Mouse (Mus musculus): ENCODE results near the gene Ctrb1. TPM values are rescaled to one million over a fixed set of nuclear protein-coding genes. Genes with fewer than 3 reads are reported as not detected.

The Ctrb1 gene
- total and polyA plus RNA-seq, 3 experiments, result not detected

DNA sequence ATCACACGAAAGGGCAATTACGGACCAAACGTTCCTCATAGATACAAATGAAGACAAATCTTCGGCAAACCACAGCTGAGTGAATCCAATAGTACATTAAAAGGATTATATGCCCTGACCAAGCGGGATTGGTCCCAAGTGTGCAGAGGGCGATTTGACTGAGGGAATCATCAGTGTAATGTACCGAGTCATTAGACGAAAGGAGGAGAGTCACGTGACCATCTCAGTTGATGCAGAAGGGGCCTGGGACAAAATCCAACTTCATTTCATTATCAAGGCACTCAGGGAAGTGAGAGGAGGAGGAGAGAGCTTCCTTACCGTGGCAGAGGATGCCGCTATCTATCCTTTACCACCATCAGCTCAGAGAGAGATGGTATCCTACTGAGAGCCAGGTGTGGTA is 9.7 kb downstream of the Ctrb1 start:
- ATAC-seq (ENCODE audit: extremely low read depth, insufficient number of reproducible peaks, low FRiP score, poor library complexity, severe bottlenecking), result no peak
- H3K9me3 ChIP-seq (replicated peaks), result peaks cover 4% of the 10 kb centered on the region; the same call in 1 of the 2 replicates
- no peaks in the 10 kb centered on the region for H3K36me3 ChIP-seq (replicated peaks)
- DNase-seq (ENCODE audit: low spot score), result no peak
- no peak overlapping the region for H3K4me3 ChIP-seq (ENCODE audit: low read depth, low read length)
- peaks cover 17% of the 10 kb centered on the region for H3K27me3 ChIP-seq (ENCODE audit: insufficient read depth, low read length)
- TF ChIP-seq CTCF (IDR thresholded peaks at IDR 0.05; ENCODE audit: low read depth, low read length) (no peak), GATA1 (IDR thresholded peaks at IDR 0.05; ENCODE audit: borderline replicate concordance, low read length) (no peak), GATA2 (IDR thresholded peaks at IDR 0.05; ENCODE audit: borderline replicate concordance, low read depth, low read length) (no peak), TAL1 (conservative IDR thresholded peaks at IDR 0.05; ENCODE audit: low read depth, low read length) (no peak), POLR2AphosphoS5 (IDR thresholded peaks at IDR 0.05; ENCODE audit: insufficient replicate concordance, low read depth, low read length) (no peak)
- 0 out of 2 replicates have a peak, but pooled peaks cover 7% of the 10 kb centered on the region for H3K4me1 ChIP-seq (ENCODE audit: insufficient read depth, low read depth, low read length)

DNA sequence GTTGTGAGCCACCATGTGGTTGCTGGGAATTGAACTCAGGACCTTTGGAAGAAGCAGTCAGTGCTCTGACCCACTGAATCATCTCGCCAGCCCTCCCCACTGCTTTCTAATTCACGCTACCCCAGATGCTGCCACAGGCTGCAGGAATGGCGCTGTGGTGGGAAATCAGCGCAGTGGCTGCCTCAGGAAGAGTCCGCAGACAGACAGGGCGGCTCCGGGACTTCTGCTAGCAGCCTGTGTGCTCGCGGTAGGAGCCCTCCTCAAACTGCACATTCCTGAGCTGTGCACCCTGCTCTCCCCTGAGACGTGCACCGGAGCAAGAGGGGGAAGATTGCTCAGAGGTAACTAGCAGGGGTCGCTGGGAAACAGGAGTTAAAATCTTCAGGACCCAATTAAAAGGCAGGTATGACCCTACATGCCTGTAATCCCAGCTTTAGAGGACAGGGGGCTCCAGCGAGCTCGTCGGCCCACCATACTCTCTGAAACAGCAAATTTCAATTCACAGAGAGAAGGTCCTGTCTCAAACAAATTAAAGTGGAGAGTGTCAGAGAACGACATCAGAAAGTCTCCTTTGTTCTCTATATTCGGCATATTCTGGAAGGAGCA is 10.3 kb downstream of the Ctrb1 start:
- no peak for ATAC-seq (ENCODE audit: extremely low read depth, insufficient number of reproducible peaks, low FRiP score, poor library complexity, severe bottlenecking)
- Histone ChIP-seq H3K36me3 (replicated peaks) (no peaks in the 10 kb centered on the region), H3K9me3 (replicated peaks) (peaks cover 5% of the 10 kb centered on the region; the same call in 1 of the 2 replicates), H3K27me3 (ENCODE audit: insufficient read depth, low read length) (peaks cover 17% of the 10 kb centered on the region), H3K4me3 (ENCODE audit: low read depth, low read length) (no peak overlapping the region), H3K4me1 (ENCODE audit: insufficient read depth, low read depth, low read length) (0 out of 2 replicates have a peak, but pooled peaks cover 5% of the 10 kb centered on the region)
- TF ChIP-seq TAL1 (conservative IDR thresholded peaks at IDR 0.05; ENCODE audit: low read depth, low read length), result no peak
- no peak for TF ChIP-seq GATA2 (IDR thresholded peaks at IDR 0.05; ENCODE audit: borderline replicate concordance, low read depth, low read length)
- no peak for TF ChIP-seq POLR2AphosphoS5 (IDR thresholded peaks at IDR 0.05; ENCODE audit: insufficient replicate concordance, low read depth, low read length)
- TF ChIP-seq CTCF (IDR thresholded peaks at IDR 0.05; ENCODE audit: low read depth, low read length), result no peak
- TF ChIP-seq GATA1 (IDR thresholded peaks at IDR 0.05; ENCODE audit: borderline replicate concordance, low read length), result no peak
- no peak for DNase-seq (ENCODE audit: low spot score)

DNA sequence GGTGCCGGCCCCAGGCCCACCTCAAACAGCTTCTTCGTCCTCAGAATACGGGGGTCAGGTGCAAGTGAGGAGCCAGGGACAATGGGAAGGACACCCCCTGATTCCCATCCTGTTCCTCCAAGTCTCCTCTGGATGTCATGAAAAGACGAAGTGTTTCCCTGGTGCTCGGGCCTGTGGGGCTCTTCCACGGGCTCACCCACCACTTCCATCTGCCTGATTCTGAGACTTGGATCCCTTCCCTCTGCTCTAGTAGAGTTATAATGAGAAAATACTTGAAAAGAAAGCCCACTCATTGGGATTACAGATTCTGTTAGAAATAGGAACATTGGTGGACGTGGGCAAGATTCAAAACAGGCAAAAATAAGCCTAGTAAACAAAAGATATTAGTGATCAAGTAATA is 12.0 kb downstream of the Ctrb1 start:
- ATAC-seq (ENCODE audit: extremely low read depth, insufficient number of reproducible peaks, low FRiP score, poor library complexity, severe bottlenecking) (no peak), DNase-seq (ENCODE audit: low spot score) (no peak)
- peaks cover 17% of the 10 kb centered on the region for H3K27me3 ChIP-seq (ENCODE audit: insufficient read depth, low read length)
- TF ChIP-seq GATA1 (IDR thresholded peaks at IDR 0.05; ENCODE audit: borderline replicate concordance, low read length) (no peak), GATA2 (IDR thresholded peaks at IDR 0.05; ENCODE audit: borderline replicate concordance, low read depth, low read length) (no peak), TAL1 (conservative IDR thresholded peaks at IDR 0.05; ENCODE audit: low read depth, low read length) (no peak), POLR2AphosphoS5 (IDR thresholded peaks at IDR 0.05; ENCODE audit: insufficient replicate concordance, low read depth, low read length) (no peak), CTCF (IDR thresholded peaks at IDR 0.05; ENCODE audit: low read depth, low read length) (no peak)
- peaks cover 5% of the 10 kb centered on the region; the same call in 1 of the 2 replicates for H3K9me3 ChIP-seq (replicated peaks)
- H3K4me1 ChIP-seq (ENCODE audit: insufficient read depth, low read depth, low read length), result 0 out of 2 replicates have a peak, but pooled peaks cover 5% of the 10 kb centered on the region
- H3K4me3 ChIP-seq (ENCODE audit: low read depth, low read length), result no peak overlapping the region
- H3K36me3 ChIP-seq (replicated peaks), result no peaks in the 10 kb centered on the region

DNA sequence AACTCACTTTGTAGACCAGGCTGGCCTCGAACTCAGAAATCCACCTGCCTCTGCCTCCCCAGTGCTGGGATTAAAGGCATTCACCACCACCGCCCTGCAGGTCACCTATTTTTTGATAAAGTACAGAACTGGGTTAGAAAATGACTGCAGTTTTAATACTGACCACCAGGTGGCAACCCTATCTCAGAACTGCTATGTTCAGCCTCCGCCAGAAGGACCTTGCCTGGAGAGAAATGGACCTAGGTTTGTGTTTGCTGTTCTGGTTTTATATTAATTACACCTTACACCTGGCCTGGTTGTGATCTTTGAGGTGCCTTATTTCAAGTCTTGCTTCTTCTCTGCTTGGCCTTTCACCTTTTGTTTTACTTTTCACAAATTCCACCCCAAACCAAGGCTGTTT is 12.7 kb downstream of the Ctrb1 start:
- Histone ChIP-seq H3K27me3 (ENCODE audit: insufficient read depth, low read length) (peaks cover 15% of the 10 kb centered on the region), H3K4me1 (ENCODE audit: insufficient read depth, low read depth, low read length) (0 out of 2 replicates have a peak, but pooled peaks cover 5% of the 10 kb centered on the region), H3K36me3 (replicated peaks) (peaks cover 2% of the 10 kb centered on the region), H3K4me3 (ENCODE audit: low read depth, low read length) (no peak overlapping the region), H3K9me3 (replicated peaks) (peaks cover 5% of the 10 kb centered on the region; the same call in 1 of the 2 replicates)
- TF ChIP-seq POLR2AphosphoS5 (IDR thresholded peaks at IDR 0.05; ENCODE audit: insufficient replicate concordance, low read depth, low read length) (no peak), CTCF (IDR thresholded peaks at IDR 0.05; ENCODE audit: low read depth, low read length) (peak; percentile 46)
- DNase-seq (ENCODE audit: low spot score) (peak; percentile 23), ATAC-seq (ENCODE audit: extremely low read depth, insufficient number of reproducible peaks, low FRiP score, poor library complexity, severe bottlenecking) (peak; percentile 63)

DNA sequence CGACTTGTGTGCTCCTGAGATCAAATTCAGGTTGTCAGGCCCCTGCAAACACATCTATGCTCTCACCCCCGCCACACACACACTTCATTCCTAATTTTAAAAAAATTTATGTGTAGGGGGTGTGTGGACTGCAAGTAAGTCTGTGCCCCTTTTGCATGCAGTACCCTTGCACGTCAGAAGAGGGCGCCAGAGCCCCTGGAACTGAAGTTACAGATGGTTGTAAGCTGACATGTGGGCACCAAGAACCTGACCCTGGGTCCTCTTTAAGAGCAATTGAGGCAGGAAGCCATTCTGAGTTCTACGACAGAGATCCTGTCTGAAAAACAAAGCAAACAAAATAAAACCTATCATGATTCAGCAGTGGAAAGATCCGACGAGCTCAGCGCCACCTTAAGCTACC is 14.6 kb downstream of the Ctrb1 start:
- no peak for ATAC-seq (ENCODE audit: extremely low read depth, insufficient number of reproducible peaks, low FRiP score, poor library complexity, severe bottlenecking)
- no peak overlapping the region for H3K4me3 ChIP-seq (ENCODE audit: low read depth, low read length)
- TF ChIP-seq GATA1 (IDR thresholded peaks at IDR 0.05; ENCODE audit: borderline replicate concordance, low read length) (no peak), CTCF (IDR thresholded peaks at IDR 0.05; ENCODE audit: low read depth, low read length) (peak; percentile 60)
- no peak for DNase-seq (ENCODE audit: low spot score)
- H3K27me3 ChIP-seq (ENCODE audit: insufficient read depth, low read length), result peaks cover 11% of the 10 kb centered on the region
- H3K9me3 ChIP-seq (replicated peaks), result peaks cover 5% of the 10 kb centered on the region; the same call in 1 of the 2 replicates
- H3K36me3 ChIP-seq (replicated peaks), result peaks cover 11% of the 10 kb centered on the region
- peaks cover 7% of the 10 kb centered on the region; the same call in 1 of the 2 replicates for H3K4me1 ChIP-seq (ENCODE audit: insufficient read depth, low read depth, low read length)

DNA sequence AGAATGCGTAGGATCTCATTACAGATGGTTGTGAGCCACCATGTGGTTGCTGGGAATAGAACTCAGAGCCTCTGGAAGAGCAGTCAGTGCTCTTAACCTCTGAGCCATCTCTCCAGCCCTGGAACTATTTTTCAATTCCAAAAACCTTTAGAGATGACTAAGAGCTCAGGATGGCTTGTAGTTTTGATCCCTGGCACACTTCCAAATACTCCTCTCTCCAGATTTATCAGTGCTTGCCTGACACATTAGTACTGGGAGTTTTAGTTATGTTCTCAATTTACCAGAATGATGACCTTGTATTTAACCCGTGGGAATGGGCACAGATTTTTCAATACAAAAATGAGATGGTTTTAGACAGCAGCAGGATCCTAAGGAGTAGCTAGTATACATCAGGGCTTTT is 24.1 kb downstream of the Ctrb1 start:
- no peaks in the 10 kb centered on the region for H3K27me3 ChIP-seq (ENCODE audit: insufficient read depth, low read length)
- no peak for TF ChIP-seq POLR2AphosphoS5 (IDR thresholded peaks at IDR 0.05; ENCODE audit: insufficient replicate concordance, low read depth, low read length)
- no peak for TF ChIP-seq GATA1 (IDR thresholded peaks at IDR 0.05; ENCODE audit: borderline replicate concordance, low read length)
- no peak for TF ChIP-seq GATA2 (IDR thresholded peaks at IDR 0.05; ENCODE audit: borderline replicate concordance, low read depth, low read length)
- no peak for TF ChIP-seq TAL1 (conservative IDR thresholded peaks at IDR 0.05; ENCODE audit: low read depth, low read length)
- TF ChIP-seq CTCF (IDR thresholded peaks at IDR 0.05; ENCODE audit: low read depth, low read length), result no peak
- ATAC-seq (ENCODE audit: extremely low read depth, insufficient number of reproducible peaks, low FRiP score, poor library complexity, severe bottlenecking), result no peak
- DNase-seq (ENCODE audit: low spot score), result no peak
- peaks cover 12% of the 10 kb centered on the region for H3K4me1 ChIP-seq (ENCODE audit: insufficient read depth, low read depth, low read length)
- peaks cover 64% of the 10 kb centered on the region for H3K36me3 ChIP-seq (replicated peaks)
- H3K9me3 ChIP-seq (replicated peaks), result peaks cover 8% of the 10 kb centered on the region
- no peak overlapping the region for H3K4me3 ChIP-seq (ENCODE audit: low read depth, low read length)

All from G1E (cell line).